Mouse (Mus musculus): ENCODE measurements around the gene Sik2.

DNA sequence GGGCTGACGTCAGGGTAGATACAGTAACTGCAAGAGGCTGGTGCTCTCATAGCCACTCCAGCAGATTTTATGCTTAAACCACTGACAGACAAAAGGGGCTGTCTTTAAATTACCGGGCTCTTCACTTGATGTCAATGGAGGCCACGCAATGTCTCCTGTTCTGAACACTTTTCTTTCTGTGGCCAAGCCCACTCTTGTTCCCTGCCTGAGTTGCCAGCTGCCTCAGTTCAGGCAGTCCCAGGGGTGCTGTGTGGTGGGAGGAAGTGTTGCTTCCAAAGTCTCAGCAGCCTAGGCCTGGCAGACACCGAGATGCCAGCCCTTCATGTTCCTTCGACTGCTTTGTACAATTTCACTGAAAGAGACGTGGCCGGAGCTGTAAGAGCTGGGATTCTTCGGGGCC, 124.8 kb downstream of the Sik2 start:
- no peak for TF ChIP-seq CTCF (IDR thresholded peaks at IDR 0.05; ENCODE audit: low read depth, low read length)
- no peak for TF ChIP-seq POLR2A (IDR thresholded peaks at IDR 0.05; ENCODE audit: extremely low read depth, insufficient read depth, low read length)

Measured in liver, adult 2 months (tissue).